ENCODE assay signal across 11 mouse cellular contexts in the genomic region with DNA sequence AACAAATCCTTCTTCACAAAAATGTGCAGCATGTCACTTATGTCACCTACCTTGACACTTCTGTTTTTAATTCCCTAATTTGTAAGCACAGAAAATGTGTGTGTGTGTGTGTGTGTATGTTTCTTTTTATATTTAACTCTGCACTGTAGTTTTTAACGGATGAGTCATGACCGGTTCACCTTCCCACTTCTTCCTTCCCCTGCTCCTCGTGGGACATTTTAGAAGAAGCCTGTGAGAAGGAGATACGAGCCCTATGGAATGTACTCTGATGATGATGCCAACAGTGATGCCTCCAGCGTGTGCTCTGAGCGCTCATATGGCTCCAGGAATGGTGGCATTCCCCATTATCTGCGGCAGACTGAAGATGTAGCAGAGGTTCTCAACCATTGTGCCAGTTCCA.
"Had no signal": no experiment of that assay in that cellular context is flagged by ENCODE, and none has a peak within 500 bp of the region (broad histone marks: within the 10 kb centered on the region; RNA-seq: fewer than 3 reads in every experiment).

No protein-coding gene starts in this region.

- DNase-seq: liver, embryonic 13.5 days; liver, postnatal 0 days; lung, adult 2 months; lung, postnatal 14 days; lung, postnatal 36 days; retina, postnatal 1 day; right cerebral cortex, postnatal 25 days; right cerebral cortex, postnatal 4 days; spleen, adult 18-20 months; thymus, adult 2 months; thymus, postnatal 25 days had no signal
